ENCODE assay signal across 8 mouse cellular contexts in genomic region chr16:93682689-93683507, GRCm38 (mm10). TPM values are rescaled to one million over a fixed set of nuclear protein-coding genes. Genes with fewer than 3 reads are reported as not detected.
DNase-seq lines count a peak whose midpoint lies in the region; ATAC-seq lines count a peak whose summit lies in the region.

Gene Cbr3, plus strand, starts transcription at chr16:93683215.

- H3K4me3 ChIP-seq in hindbrain, embryonic 13.5 days = peak within 1 kb of the TSS; percentile 42

- peaks cover 4% of the 10 kb centered on the region; the same call in 1 of the 2 replicates for H3K9me3 ChIP-seq in hindbrain, embryonic 13.5 days

- H3K9ac ChIP-seq in hindbrain, embryonic 13.5 days = peak within 1 kb of the TSS; percentile 70

- DNase-seq in NIH3T3 (ENCODE audit: low read depth) = peak; percentile 81
- DNase-seq in cerebellum, postnatal 14 days = peak; percentile 61 to 69
- DNase-seq in frontal cortex, postnatal 36 days (ENCODE audit: low spot score in 2 of 2) = peak; percentile 74 to 76
- peak; percentile 73 for DNase-seq in left cerebral cortex, adult 11 months (ENCODE audit: low spot score)
- DNase-seq in lung, postnatal 25 days (ENCODE audit: low spot score) = peak; percentile 85
- DNase-seq in retina, embryonic 14.5 days (ENCODE audit: low spot score) = peak; percentile 63
- DNase-seq in thymus, postnatal 36 days = peak; percentile 85

- peak within 1 kb of the TSS; percentile 69 for H3K4me2 ChIP-seq in hindbrain, embryonic 13.5 days

- WGBS in hindbrain, embryonic 13.5 days = 1% methylated on average over 63 of the region's 63 CpGs

- H3K27me3 ChIP-seq in hindbrain, embryonic 13.5 days = peaks cover 71% of the 10 kb centered on the region

- H3K4me1 ChIP-seq in hindbrain, embryonic 13.5 days (replicated peaks) = peaks cover 17% of the 10 kb centered on the region

- ATAC-seq in hindbrain, embryonic 13.5 days (ENCODE audit: low FRiP score) = peak; percentile 68; the same call in 1 of the 2 replicates

- H3K36me3 ChIP-seq in hindbrain, embryonic 13.5 days = no peaks in the 10 kb centered on the region

- no peak within 1 kb of the TSS for H3K27ac ChIP-seq in hindbrain, embryonic 13.5 days

RNA-seq across cellular contexts. Expression of gene Cbr3, which starts in this region (rescaled TPM):
- 0.89 and 0.99 TPM in 2 replicates for polyA plus RNA-seq in hindbrain, embryonic 13.5 days (2015; fragmentation: Nextera tagmentation; extraction: Ambion mirVana)

Comparison
In these comparisons a context has a peak if more than half of its experiments do, and no peak if none do; other contexts are left out.
1. Peak in ATAC-seq, H3K4me3 ChIP-seq, H3K9ac ChIP-seq and H3K4me2 ChIP-seq in hindbrain, embryonic 13.5 days; RNA of the gene not detected or under 1 TPM.